Mouse (Mus musculus) left cerebral cortex, adult 2 months (tissue): ENCODE results near the gene Lmtk2. TPM values are rescaled to one million over a fixed set of nuclear protein-coding genes. Genes with fewer than 3 reads are reported as not detected.

Experiments
- DNase-seq, 2 experiments: peaks; one replicate each; pipeline ENCODE4 v3.0.0; 2021 to 2022; ENCODE audit warnings: low spot score in 2 of 2, mixed read lengths in 1 of 2; ENCODE audit errors: extremely low spot score in 1 of 2
- H3K27ac ChIP-seq: fragments of 200-600 bp; 2 replicates; pipeline ENCODE4 v1.8.1; 2022
- H3K4me3 ChIP-seq: fragments of 200-600 bp; 2 replicates; pipeline ENCODE4 v1.8.1; 2022
- CTCF ChIP-seq: fragments of 200-600 bp; IDR thresholded peaks from 2 replicates; pipeline ENCODE4 v1.8.1; 2022; ENCODE audit warnings: antibody characterized with exemption, mild to moderate bottlenecking, moderate library complexity
- intact Hi-C: fragments of 180-260 bp; cut with DNase I; formaldehyde crosslinking; loops from one replicate; pipeline ENCODE4 v1.15.1; 2025
- long read RNA-seq, 2 experiments: library from polyadenylated mRNA; stranded (forward); transcript quantifications; one replicate each; pipeline ENCODE4 v2.0.0; 2021; ENCODE audit warnings: borderline mapping rate in 2 of 2
- total RNA-seq, 2 experiments: library from RNA; stranded (reverse); gene quantifications; 2 replicates each; pipeline ENCODE4 v1.2.3; 2021

Lmtk2 gene
- total RNA-seq = 100 to 1,000 TPM; 171 to 173 TPM
- long read RNA-seq, experiment 1, full-length matches to known transcripts = 48 of 129 reads
- long read RNA-seq, experiment 1, partial matches to known transcripts = 70 of 129 reads
- long read RNA-seq, experiment 1, other reads (novel, unspliced or antisense) = 11 of 129 reads
- long read RNA-seq, experiment 2, full-length matches to known transcripts = 30 of 87 reads
- long read RNA-seq, experiment 2, partial matches to known transcripts = 47 of 87 reads
- long read RNA-seq, experiment 2, other reads (novel, unspliced or antisense) = 10 of 87 reads

GRCm38 (mm10) chr5:144100149-144100935 lies at the start of gene Lmtk2:
Gene Lmtk2, plus strand, starts transcription at chr5:144100436.
- intact Hi-C loops = loop anchor here (2.0 kb wide), 2 partner anchors 54 kb away; no protein-coding TSS in a partner anchor
- H3K27ac ChIP-seq = peak within 1 kb of the TSS; percentile 96
- H3K4me3 ChIP-seq = peak within 1 kb of the TSS; percentile 89
- TF ChIP-seq CTCF = peak; percentile 93
- peak; percentile 98 for DNase-seq

- peak; percentile 33 for TF ChIP-seq CTCF
- no peak overlapping the region for H3K4me3 ChIP-seq
- intact Hi-C loops = no loop called here
- DNase-seq = no peak
- H3K27ac ChIP-seq = no peak overlapping the region; the same call in 1 of the 2 replicates
Observed at GRCm38 (mm10) chr5:144051268-144051667, 49.0 kb upstream of the Lmtk2 start.

DNA sequence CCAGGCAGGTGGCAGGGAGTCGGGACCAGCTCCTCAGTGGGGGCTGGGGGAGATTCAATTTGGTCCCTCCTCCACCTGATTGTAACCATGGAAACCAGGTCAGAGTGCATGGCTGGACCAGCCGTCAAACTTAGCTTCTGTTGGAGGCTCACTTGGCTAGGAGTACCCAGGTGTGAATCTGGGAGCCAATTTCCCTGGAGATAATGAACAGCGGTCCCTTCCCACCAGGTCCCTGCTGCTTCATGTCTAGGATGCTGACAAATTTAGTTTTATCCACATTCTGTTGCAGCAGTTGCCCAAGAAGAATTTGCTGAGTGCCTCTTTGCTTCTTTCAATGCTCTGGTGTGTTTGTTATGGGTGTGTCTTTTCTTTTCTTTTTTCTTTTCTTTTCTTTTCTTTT lies 46.8 kb upstream of the Lmtk2 start:
- Histone ChIP-seq H3K27ac (peak overlapping the region; percentile 29; the same call in 1 of the 2 replicates), H3K4me3 (no peak overlapping the region)
- DNase-seq = no peak
- TF ChIP-seq CTCF = no peak
- intact Hi-C loops = loop anchor here (1.0 kb wide), 1 partner anchor 24 kb away; no protein-coding TSS in a partner anchor

- intact Hi-C loops = no loop called here
- Histone ChIP-seq H3K27ac (no peak overlapping the region), H3K4me3 (no peak overlapping the region)
- TF ChIP-seq CTCF = no peak
- DNase-seq = no peak
Observed at GRCm38 (mm10) chr5:144054340-144054739, 45.9 kb upstream of the Lmtk2 start.

DNA sequence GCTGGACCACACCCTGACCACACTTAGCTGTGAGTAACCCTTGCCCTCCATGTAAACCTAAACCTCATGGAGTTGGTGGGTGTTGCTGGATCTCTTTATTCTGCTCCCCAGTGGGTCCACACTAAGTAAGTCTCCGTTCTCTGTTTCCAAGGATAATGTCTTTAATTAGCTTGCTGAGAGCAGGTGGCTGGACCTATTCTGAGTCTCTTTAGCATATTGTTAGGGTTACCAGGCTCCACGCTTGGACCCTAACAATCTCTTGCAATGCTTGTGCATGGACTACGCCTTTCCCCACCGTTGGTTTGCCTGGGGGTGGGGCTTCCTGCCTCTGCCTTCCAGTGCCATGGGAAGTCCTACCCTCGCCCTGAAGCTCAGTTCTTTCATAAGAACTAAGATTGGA lies 36.1 kb upstream of the Lmtk2 start:
- Histone ChIP-seq H3K4me3 (no peak overlapping the region), H3K27ac (no peak overlapping the region)
- no peak for DNase-seq
- TF ChIP-seq CTCF = no peak
- intact Hi-C loops = no loop called here

GRCm38 (mm10) chr5:144066036-144066435 lies 34.2 kb upstream of the Lmtk2 start:
- no peak for TF ChIP-seq CTCF

DNA sequence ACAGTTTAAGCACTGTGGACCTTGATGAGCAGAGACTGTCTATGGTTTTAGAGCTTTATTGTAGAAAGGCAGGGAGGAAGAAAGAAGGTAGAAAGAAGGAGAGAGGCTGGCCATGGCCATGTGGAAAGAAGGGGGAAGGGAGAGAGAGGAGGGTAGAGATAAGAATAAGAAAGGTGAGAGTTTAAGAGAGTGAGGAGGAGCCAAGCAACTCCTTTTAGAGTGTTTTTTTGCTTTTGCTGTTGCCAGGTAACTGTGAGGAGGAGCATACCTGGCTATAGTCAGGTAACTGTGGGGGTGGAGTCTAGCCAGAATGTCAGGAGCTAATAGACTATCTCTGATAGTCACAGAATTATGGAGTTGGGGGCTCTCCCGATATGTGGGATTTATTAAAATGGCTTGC lies 30.2 kb upstream of the Lmtk2 start:
- no peak overlapping the region for H3K4me3 ChIP-seq
- no peak for DNase-seq

More at GRCm38 (mm10) chr5:144066036-144066435, 34.2 kb upstream of the Lmtk2 start:
- Histone ChIP-seq H3K27ac (no peak overlapping the region), H3K4me3 (no peak overlapping the region)
- no peak for DNase-seq
- intact Hi-C loops = no loop called here

GRCm38 (mm10) chr5:144071249-144071648 lies 29.0 kb upstream of the Lmtk2 start:
- no peak for TF ChIP-seq CTCF
- no peak overlapping the region for H3K27ac ChIP-seq
- H3K4me3 ChIP-seq = no peak overlapping the region
- intact Hi-C loops = no loop called here
- DNase-seq = no peak

More for the DNA sequence above, 30.2 kb upstream of the Lmtk2 start:
- intact Hi-C loops = no loop called here
- TF ChIP-seq CTCF = no peak
- no peak overlapping the region for H3K27ac ChIP-seq

- DNase-seq = no peak
- Histone ChIP-seq H3K27ac (peak overlapping the region; percentile 70), H3K4me3 (no peak overlapping the region)
- intact Hi-C loops = loop anchor here (1.0 kb wide), 1 partner anchor 24 kb away; no protein-coding TSS in a partner anchor
- no peak for TF ChIP-seq CTCF
Observed at GRCm38 (mm10) chr5:144077541-144077940, 22.7 kb upstream of the Lmtk2 start.

DNA sequence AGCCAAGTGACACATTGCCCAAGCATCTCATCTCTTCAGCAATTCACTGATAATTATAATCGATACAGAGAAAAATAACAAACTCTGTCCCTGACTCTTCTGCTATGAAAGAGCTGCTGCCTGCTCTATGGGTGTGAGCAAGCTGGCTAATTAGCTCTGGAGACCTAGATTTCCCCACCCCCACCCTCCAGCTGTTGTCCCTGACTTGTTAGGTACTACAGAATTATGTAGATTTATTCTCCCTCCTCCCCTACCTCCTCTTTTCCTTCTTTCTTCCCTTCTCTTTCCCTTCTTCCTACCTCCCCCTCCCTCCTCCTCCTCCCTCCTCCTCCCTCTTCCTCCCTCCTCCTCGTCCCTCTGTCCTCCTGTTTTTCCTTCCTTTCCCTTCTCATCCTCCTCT lies 19.4 kb upstream of the Lmtk2 start:
- intact Hi-C loops = loop anchor here (5.0 kb wide), 1 partner anchor 139 kb away; no protein-coding TSS in a partner anchor
- DNase-seq = no peak
- H3K27ac ChIP-seq = peak overlapping the region; percentile 81
- no peak overlapping the region for H3K4me3 ChIP-seq
- no peak for TF ChIP-seq CTCF

DNA sequence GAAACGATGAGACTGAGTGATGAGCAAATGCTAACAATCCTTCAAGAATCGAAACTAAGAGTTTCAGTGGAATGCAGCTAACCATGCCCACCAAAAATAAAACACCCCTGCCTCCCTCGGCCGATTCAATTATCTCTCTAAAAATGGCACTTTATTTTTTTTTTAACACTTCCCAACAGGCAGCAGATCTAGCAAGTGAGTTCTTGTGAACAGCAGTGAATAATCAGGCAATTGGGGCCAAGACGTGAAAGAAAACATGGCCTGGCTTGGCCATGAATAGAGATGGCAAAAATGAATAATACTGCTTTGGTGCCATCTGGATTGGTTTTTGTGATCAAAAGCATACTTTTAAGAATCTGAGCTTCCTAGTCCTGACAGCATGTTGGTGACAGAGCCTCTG lies 18.2 kb upstream of the Lmtk2 start:
- Histone ChIP-seq H3K4me3 (no peak overlapping the region), H3K27ac (peak overlapping the region; percentile 58; the same call in 1 of the 2 replicates)
- TF ChIP-seq CTCF = no peak
- intact Hi-C loops = loop anchor here (1.0 to 5.0 kb wide), 2 partner anchors 32 to 140 kb away; no protein-coding TSS in a partner anchor
- DNase-seq = no peak

GRCm38 (mm10) chr5:144083521-144083920 lies 16.7 kb upstream of the Lmtk2 start:
- intact Hi-C loops = loop anchor here (5.0 kb wide), 1 partner anchor 141 kb away; no protein-coding TSS in a partner anchor
- Histone ChIP-seq H3K4me3 (no peak overlapping the region), H3K27ac (peak overlapping the region; percentile 47; the same call in 1 of the 2 replicates)
- DNase-seq = no peak
- TF ChIP-seq CTCF = no peak
